Mouse (Mus musculus) Muller cell, postnatal 12 days (primary cell): ENCODE results near the gene St3gal3.
A peak's percentile ranks its signal among the peaks of the same experiment; 100 is the strongest.

ENCODE experiments used
- DNase-seq: peaks from one replicate; pipeline ENCODE4 v3.0.0-alpha.2; 2015; ENCODE audit errors: inconsistent ontology term

The St3gal3 gene

GRCm38 (mm10) chr4:117986766-117987165, 147.9 kb downstream of the St3gal3 start:
- no peak for DNase-seq

- DNase-seq = no peak
Measured at GRCm38 (mm10) chr4:117984993-117985587, 149.6 kb downstream of the St3gal3 start.

GRCm38 (mm10) chr4:117984206-117984605, 150.5 kb downstream of the St3gal3 start:
- no peak for DNase-seq

GRCm38 (mm10) chr4:117982706-117983105, 152.0 kb downstream of the St3gal3 start:
- no peak for DNase-seq

GRCm38 (mm10) chr4:117981518-117981917, 153.2 kb downstream of the St3gal3 start:
- no peak for DNase-seq

GRCm38 (mm10) chr4:117980161-117980560, 154.6 kb downstream of the St3gal3 start:
- DNase-seq = no peak

GRCm38 (mm10) chr4:117979181-117979580, 155.5 kb downstream of the St3gal3 start:
- DNase-seq = no peak

GRCm38 (mm10) chr4:117978282-117978681, 156.4 kb downstream of the St3gal3 start:
- DNase-seq = peak; percentile 67

- DNase-seq = no peak
Measured at GRCm38 (mm10) chr4:117977841-117978240, 156.9 kb downstream of the St3gal3 start.

GRCm38 (mm10) chr4:117977371-117977770, 157.3 kb downstream of the St3gal3 start:
- no peak for DNase-seq

- DNase-seq = peak; percentile 19
Measured at GRCm38 (mm10) chr4:117975820-117976219, 158.9 kb downstream of the St3gal3 start.

- DNase-seq = peak; percentile 63
Measured at GRCm38 (mm10) chr4:117974719-117975118, 160.0 kb downstream of the St3gal3 start.

GRCm38 (mm10) chr4:117972999-117973398, 161.7 kb downstream of the St3gal3 start:
- no peak for DNase-seq

- DNase-seq = no peak
Measured at GRCm38 (mm10) chr4:117964346-117965025, 170.2 kb downstream of the St3gal3 start.

- no peak for DNase-seq
Measured at GRCm38 (mm10) chr4:117957492-117957891, 177.2 kb downstream of the St3gal3 start.

- DNase-seq = peak; percentile 45
Measured at GRCm38 (mm10) chr4:117947493-117947892, 187.2 kb downstream of the St3gal3 start.

- peak; percentile 49 for DNase-seq
Measured at GRCm38 (mm10) chr4:117946639-117947305, 187.9 kb downstream of the St3gal3 start.

- DNase-seq = no peak
Measured at GRCm38 (mm10) chr4:117943317-117943716, 191.4 kb downstream of the St3gal3 start.

- no peak for DNase-seq
Measured at GRCm38 (mm10) chr4:117936964-117937363, 197.8 kb downstream of the St3gal3 start.

- DNase-seq = peak; percentile 46
Measured at GRCm38 (mm10) chr4:117934081-117934480, 200.6 kb downstream of the St3gal3 start.

GRCm38 (mm10) chr4:117933248-117933647, 201.5 kb downstream of the St3gal3 start:
- no peak for DNase-seq

GRCm38 (mm10) chr4:117929391-117929881, 205.3 kb downstream of the St3gal3 start, which contains the start of gene Artn:
Gene Artn (minus strand): TSS chr4:117929763.
- DNase-seq = peak; percentile 71
